Mouse (Mus musculus) skeletal muscle tissue, adult 2 months (tissue): ENCODE results near the gene Usp9x.
A peak's percentile ranks its signal among the peaks of the same experiment; 100 is the strongest.

Experiments used
- DNase-seq: peaks from one replicate; pipeline ENCODE4 v3.0.0-alpha.2; 2012; ENCODE audit warnings: low read depth, low spot score

The Usp9x gene

DNA sequence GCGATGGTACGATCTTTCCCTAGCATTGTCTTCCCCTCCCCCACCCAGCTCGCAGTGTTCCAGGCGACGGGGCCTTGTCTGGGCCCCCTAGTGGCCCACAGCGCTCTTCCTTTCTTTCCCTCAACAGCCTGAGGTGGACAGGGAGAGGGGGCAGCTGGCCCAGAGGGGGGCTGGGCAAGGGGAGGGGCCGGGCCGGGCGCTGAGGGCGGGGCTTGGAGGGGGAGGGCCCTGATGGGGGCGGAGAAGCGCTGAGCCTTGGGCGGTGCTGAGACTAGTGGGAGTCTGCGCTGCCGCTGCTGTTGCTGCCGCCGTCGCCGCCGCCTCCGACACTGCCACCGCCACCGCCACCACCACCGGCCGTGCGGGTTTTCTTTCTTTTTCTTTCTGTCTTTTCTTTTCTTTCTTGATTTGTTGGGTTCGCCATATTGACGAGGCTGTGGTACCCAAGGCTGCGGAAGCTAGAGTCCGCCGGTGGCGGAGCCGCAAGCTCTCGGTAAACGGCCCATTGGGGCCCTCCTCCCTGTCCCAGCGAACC is at the start of gene Usp9x:
TSS of gene Usp9x (plus strand) at position 258 of the 535 bp plus-strand sequence.
- peak; percentile 92 for DNase-seq

- DNase-seq = no peak
These were observed 48.6 kb upstream of the Usp9x start for GRCm38 (mm10) chrX:13022547-13023310.

DNA sequence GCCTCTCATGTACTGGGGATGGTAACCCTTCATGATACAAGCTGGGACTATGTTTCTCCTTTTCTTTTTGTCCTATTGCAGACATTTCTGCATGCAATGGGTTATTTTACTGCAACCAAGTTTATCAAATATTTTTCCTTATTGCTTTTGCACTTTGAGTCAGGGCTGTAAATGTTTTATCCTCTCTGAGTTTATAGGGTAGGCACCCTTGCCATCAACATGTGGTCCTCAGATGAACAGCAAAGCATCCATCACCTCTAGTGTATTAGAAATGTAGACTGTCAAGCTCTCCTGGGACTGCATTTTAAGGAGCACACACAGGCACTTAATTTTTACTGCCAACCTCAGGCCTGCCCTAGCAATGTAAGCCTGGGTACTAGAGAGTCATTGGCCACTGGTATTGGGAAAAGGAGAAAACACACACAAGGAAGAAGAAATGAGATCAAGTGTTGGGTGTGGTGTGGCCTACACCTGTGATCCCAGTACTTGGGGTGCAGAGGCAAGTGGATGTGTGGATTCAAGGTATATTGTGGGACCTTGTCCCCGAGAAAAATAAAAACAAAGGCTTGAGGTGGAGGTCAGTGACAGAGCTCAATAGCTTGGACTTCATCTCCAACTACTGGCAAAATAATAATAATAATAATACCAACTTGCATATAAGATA is 46.6 kb upstream of the Usp9x start:
- DNase-seq = no peak

GRCm38 (mm10) chrX:13025286-13025685 is 46.0 kb upstream of the Usp9x start:
- DNase-seq = no peak

DNA sequence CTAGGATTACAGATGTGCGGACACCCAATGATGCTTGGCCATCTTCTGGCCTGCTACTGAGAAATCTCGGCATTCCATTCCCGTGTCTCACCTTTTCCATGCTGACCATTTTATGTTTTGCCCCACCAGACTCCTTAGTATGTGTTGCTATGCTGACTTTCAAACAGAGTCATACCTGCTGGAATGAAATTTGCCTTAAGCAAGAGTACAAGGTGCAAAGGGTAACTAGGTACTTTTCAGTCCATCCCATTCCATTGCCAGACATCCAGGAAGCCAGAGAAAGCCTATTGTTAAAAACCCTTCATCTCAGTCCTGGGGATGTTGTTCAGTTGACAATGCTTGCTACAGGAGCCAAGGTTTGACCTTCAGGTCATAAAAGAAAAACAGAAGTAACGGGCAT is 43.1 kb upstream of the Usp9x start:
- no peak for DNase-seq

- DNase-seq = no peak
These were observed 41.3 kb upstream of the Usp9x start for GRCm38 (mm10) chrX:13029996-13030395.

DNA sequence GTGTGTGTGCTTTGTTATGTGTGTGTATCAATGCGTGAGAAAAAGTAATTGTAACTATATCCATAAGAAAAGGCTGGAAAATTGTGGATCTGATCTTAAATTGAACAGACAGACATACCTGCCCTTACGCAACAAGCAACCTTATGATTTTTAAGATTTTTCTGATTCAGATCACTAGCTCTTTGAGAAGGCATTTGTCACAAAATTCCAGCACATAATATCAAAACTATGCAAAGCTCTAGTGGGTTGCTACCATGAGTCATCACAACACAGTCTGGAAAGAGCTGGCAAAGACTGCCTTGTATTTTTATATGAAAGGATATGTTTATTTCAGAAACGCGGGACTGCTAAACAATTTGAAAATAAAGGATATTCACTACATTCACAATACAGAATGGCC is 34.2 kb upstream of the Usp9x start:
- DNase-seq = no peak

- DNase-seq = peak; percentile 21
These were observed 32.1 kb upstream of the Usp9x start for GRCm38 (mm10) chrX:13039211-13039610.

- DNase-seq = no peak
These were observed 30.9 kb upstream of the Usp9x start for GRCm38 (mm10) chrX:13040391-13040790.

DNA sequence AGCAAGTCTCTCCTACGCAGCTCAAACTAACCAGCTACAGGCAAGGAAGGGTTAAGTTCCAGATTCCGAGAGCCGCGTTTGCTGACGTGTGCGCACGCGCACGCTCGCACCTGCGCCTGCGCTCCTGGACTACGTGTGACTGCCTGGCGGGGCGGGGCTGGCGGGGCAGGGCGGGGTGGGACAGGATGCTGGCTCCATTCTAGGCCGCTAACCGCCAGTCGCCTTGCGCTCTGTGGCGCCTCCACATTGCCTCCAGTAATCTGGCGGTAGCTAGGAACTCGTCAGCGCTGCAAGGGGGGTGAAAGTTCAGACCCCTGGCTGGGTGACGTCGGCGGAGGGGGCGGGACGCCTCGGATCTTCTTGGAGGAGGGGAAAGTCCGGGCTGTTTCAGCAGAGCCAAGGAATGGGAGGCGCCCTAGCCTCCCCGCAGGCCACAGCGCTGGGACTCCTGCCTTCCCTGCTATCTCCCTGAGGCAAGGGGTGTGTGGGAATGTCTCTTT is 29.6 kb upstream of the Usp9x start:
- DNase-seq = peak; percentile 94

- DNase-seq = no peak
These were observed 27.5 kb upstream of the Usp9x start for GRCm38 (mm10) chrX:13043780-13044179.

DNA sequence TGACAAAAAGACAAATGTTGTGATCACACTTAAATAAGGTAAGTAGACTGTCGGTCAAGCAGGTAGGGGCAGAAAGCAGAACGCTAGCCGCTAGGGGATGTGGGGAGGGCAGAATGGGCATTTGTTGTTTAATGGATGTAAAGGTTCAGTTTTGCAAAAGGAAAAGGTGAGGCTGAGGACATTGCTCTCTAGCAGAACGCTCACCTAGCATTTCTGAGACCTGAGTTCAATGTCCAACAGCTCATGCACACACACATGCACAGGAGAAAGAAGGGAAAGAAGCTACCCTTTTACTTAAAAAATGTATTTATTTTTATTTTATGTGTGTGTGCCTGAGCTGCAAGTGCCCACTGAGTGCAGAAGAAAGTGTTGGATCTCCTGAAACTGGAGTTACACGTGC is 26.6 kb upstream of the Usp9x start:
- DNase-seq = no peak

- DNase-seq = no peak
These were observed 24.3 kb upstream of the Usp9x start for GRCm38 (mm10) chrX:13046893-13047435.

DNA sequence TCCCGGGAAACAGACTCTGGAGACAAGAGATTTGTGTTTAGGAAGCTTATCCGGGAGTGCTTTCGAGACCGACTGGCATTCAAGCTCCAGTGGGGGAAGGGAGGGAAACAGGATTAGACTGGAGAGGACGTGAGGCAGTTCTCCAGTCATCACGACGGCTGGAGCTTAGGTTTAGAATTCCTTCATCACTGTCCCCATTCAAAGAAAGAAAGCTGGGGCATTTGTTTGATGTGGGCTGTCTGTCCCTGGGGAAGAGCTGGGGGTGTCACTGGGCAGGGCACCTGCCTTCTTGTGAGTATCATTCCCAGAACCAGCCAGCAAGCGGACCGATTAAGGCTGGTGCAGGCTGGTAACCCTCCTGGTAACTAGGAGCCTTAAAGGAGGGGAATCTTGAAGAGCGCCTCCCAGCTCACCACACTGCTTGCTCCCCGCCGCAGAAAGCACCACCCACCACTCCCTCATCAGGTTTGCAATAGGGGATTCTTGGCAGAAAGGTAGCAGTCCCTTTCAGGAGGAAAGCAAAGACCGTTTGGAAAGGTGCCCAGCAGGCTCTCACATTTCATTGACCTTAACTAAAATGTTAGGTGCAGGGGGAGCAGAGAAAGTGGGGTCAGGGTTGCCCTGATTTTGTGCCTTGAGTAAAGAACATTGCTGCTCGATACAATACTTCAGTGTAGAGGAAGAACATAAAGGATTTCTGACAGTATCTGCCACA is 23.5 kb upstream of the Usp9x start:
- peak; percentile 34 for DNase-seq

DNA sequence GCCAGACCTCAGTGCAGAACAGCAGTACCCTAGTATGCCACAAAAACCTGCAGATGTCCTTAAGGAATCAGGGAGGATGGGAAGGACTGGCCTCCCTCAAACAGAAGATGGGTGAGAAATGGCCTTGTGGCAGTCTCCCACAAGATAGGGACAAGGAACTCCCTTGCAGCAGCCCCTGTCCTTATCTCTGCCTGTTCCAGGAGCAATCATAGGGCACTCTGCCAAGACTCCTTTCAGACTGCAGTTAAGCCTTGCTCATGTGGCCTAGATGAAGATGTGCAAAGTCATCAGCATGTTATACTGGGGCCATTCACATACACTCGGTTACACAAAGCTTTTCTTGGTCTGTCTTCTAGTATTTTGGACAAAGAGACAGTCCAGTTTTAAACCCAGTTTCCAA is 16.7 kb upstream of the Usp9x start:
- peak; percentile 16 for DNase-seq

DNA sequence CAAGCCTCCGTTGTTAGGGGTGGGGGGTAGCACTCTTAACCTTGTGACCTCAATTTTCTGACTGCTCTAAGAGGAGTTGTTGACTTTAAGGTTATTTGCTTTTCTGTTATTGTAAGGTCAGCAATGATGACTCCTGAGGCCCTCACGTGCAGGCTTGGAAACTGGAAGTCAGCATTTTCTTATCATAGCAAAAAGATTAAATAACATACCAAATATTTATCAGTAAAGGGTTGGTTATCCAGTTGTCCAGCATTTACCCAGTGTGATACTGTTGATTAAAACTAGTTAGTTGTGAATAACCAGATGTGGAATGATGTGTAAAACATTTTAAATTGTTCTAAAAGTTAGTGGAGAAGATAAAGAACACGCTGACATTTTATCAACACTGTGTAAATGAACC is 9.3 kb upstream of the Usp9x start:
- DNase-seq = no peak

- no peak for DNase-seq
These were observed 6.9 kb upstream of the Usp9x start for GRCm38 (mm10) chrX:13064273-13064925.

DNA sequence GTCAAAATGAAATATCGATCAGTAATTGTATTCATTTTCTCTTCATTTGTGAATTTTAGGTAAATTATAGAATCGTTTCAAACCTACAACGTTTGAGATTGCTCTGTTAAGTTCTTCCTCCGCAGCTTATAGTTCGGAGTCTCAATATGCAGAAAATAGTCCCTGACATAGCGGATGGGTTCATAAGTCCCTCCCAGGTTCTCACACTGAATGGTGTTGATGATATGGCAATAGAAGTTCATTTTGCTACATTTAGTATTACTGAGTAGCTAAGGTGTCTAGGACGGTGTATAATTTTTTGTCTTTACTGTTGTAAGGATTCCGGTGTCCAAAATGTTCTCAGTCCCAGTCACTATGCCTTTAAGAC is 1.1 kb upstream of the Usp9x start:
- no peak for DNase-seq

DNA sequence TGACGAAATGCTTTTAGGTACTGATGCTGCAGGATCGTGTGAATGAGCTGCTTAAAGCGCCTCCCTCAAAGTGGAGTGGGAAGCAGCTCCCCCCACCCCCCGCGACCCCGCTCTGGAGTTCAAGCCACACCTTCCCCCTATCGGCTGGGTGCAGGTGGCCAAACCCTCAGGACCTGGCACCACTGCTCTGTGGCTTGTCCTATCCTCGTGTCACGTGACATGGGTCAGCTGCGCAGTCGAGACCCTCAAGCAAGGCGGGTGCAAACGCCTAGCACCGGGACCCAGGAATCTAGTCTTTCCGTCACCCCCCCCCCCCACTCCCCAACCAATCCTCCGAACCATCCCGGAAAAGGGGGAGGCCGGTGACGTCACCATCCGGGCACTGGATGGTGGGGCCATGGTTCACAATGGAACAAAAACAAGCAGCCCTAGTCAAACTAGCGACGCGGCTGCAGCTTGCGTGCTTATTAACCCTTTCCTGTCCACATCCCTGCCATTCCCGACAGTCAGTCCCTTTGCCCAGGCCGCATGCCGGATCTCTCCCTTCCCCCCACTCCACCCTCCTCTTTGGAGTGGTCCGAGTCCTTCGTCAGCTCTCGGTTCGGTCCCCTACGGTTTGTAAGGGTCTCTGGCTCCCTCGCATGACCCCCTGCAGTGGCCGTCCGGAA is 591 bp upstream of the Usp9x start:
- DNase-seq = peak; percentile 89

GRCm38 (mm10) chrX:13071776-13072460 is 620 bp downstream of the Usp9x start:
- DNase-seq = peak; percentile 62
